Mouse (Mus musculus): ENCODE measurements at regions not wholly inside any gene's neighbourhood (a gene's known extent, or its start where the extent isn't known, plus 50 kb on each side); places are given as distances from the start of the nearest gene placed in this dataset.

GRCm38 (mm10) chr15:4247637-4248136, 127.6 kb upstream of the Plcxd3 start:
- no peak for TF ChIP-seq POLR2A (IDR thresholded peaks at IDR 0.05; ENCODE audit: extremely low read depth, insufficient read depth, low read length)
- no peak for TF ChIP-seq CTCF (IDR thresholded peaks at IDR 0.05; ENCODE audit: extremely low read depth, insufficient read depth, low read length)
